Mouse (Mus musculus): ENCODE measurements around the gene Zfp146. TPM values are rescaled to one million over a fixed set of nuclear protein-coding genes. Genes with fewer than 3 reads are reported as not detected.
A peak's percentile ranks its signal among the peaks of the same experiment; 100 is the strongest.

Zfp146 gene
- polyA plus RNA-seq, 1 experiment: 15.8 TPM

- TF ChIP-seq USF1 (IDR thresholded peaks at IDR 0.05; ENCODE audit: low read depth): no peak
- peak; percentile 88 for TF ChIP-seq MYOD1 (IDR thresholded peaks at IDR 0.05; ENCODE audit: control insufficient read depth, insufficient read length, low read depth)
- peak; percentile 70 for TF ChIP-seq CTCF (IDR thresholded peaks at IDR 0.05; ENCODE audit: control insufficient read depth, insufficient read depth, insufficient read length)
- TF ChIP-seq FOSL1 (IDR thresholded peaks at IDR 0.05; ENCODE audit: insufficient read depth, low read length, poor library complexity, severe bottlenecking): no peak
- TF ChIP-seq MYOG (IDR thresholded peaks at IDR 0.05; ENCODE audit: control insufficient read depth, extremely low read depth, insufficient read length): no peak
- TF ChIP-seq MAX (IDR thresholded peaks at IDR 0.05): no peak
- no peak for TF ChIP-seq CEBPB (IDR thresholded peaks at IDR 0.05; ENCODE audit: low read depth)
- Histone ChIP-seq H3ac (ENCODE audit: control insufficient read depth, insufficient read length, low read depth) (no peak within 1 kb of the TSS), H3K27me3 (ENCODE audit: control insufficient read depth, insufficient read depth, insufficient read length) (no peaks in the 10 kb centered on the region), H3K36me3 (ENCODE audit: control insufficient read depth, insufficient read depth) (no peaks in the 10 kb centered on the region), H3K79me3 (ENCODE audit: low read depth) (peaks cover 5% of the 10 kb centered on the region), H3K79me2 (ENCODE audit: control insufficient read depth, insufficient read depth) (peaks cover 14% of the 10 kb centered on the region), H3K4me3 (ENCODE audit: insufficient read depth, poor library complexity, severe bottlenecking) (no peak within 1 kb of the TSS)
Observed at GRCm38 (mm10) chr7:30198481-30198971, 29.0 kb upstream of the Zfp146 start, which contains the start of gene Capns1. Capns1 (minus strand) TSS chr7:30198811.

GRCm38 (mm10) chr7:30197592-30198129 is 28.1 kb upstream of the Zfp146 start:
- Histone ChIP-seq H3K27me3 (ENCODE audit: control insufficient read depth, insufficient read depth, insufficient read length) (no peaks in the 10 kb centered on the region), H3K4me3 (ENCODE audit: insufficient read depth, poor library complexity, severe bottlenecking) (no peak overlapping the region), H3K36me3 (ENCODE audit: control insufficient read depth, insufficient read depth) (no peaks in the 10 kb centered on the region), H3K79me3 (ENCODE audit: low read depth) (peaks cover 13% of the 10 kb centered on the region), H3K79me2 (ENCODE audit: control insufficient read depth, insufficient read depth) (peaks cover 23% of the 10 kb centered on the region), H3ac (ENCODE audit: control insufficient read depth, insufficient read length, low read depth) (no peak overlapping the region)
- TF ChIP-seq USF1 (IDR thresholded peaks at IDR 0.05; ENCODE audit: low read depth): no peak
- TF ChIP-seq MYOG (IDR thresholded peaks at IDR 0.05; ENCODE audit: control insufficient read depth, extremely low read depth, insufficient read length): no peak
- no peak for TF ChIP-seq FOSL1 (IDR thresholded peaks at IDR 0.05; ENCODE audit: insufficient read depth, low read length, poor library complexity, severe bottlenecking)
- TF ChIP-seq MAX (IDR thresholded peaks at IDR 0.05): no peak
- no peak for TF ChIP-seq CEBPB (IDR thresholded peaks at IDR 0.05; ENCODE audit: low read depth)
- no peak for TF ChIP-seq MYOD1 (IDR thresholded peaks at IDR 0.05; ENCODE audit: control insufficient read depth, insufficient read length, low read depth)

- peaks cover 9% of the 10 kb centered on the region for H3K36me3 ChIP-seq (ENCODE audit: control insufficient read depth, insufficient read depth)
- peaks cover 32% of the 10 kb centered on the region for H3K79me2 ChIP-seq (ENCODE audit: control insufficient read depth, insufficient read depth)
- H3K4me3 ChIP-seq (ENCODE audit: insufficient read depth, poor library complexity, severe bottlenecking): no peak overlapping the region
- H3ac ChIP-seq (ENCODE audit: control insufficient read depth, insufficient read length, low read depth): no peak overlapping the region
- no peaks in the 10 kb centered on the region for H3K27me3 ChIP-seq (ENCODE audit: control insufficient read depth, insufficient read depth, insufficient read length)
- H3K79me3 ChIP-seq (ENCODE audit: low read depth): peaks cover 20% of the 10 kb centered on the region
- TF ChIP-seq FOSL1 (IDR thresholded peaks at IDR 0.05; ENCODE audit: insufficient read depth, low read length, poor library complexity, severe bottlenecking) (no peak), CEBPB (IDR thresholded peaks at IDR 0.05; ENCODE audit: low read depth) (peak; percentile 33)
Observed at GRCm38 (mm10) chr7:30196171-30196570, 26.6 kb upstream of the Zfp146 start.

- TF ChIP-seq MYOG (IDR thresholded peaks at IDR 0.05; ENCODE audit: control insufficient read depth, extremely low read depth, insufficient read length) (no peak), CTCF (IDR thresholded peaks at IDR 0.05; ENCODE audit: control insufficient read depth, insufficient read depth, insufficient read length) (no peak), USF1 (IDR thresholded peaks at IDR 0.05; ENCODE audit: low read depth) (no peak), MYOD1 (IDR thresholded peaks at IDR 0.05; ENCODE audit: control insufficient read depth, insufficient read length, low read depth) (no peak), MAX (IDR thresholded peaks at IDR 0.05) (no peak), CEBPB (IDR thresholded peaks at IDR 0.05; ENCODE audit: low read depth) (no peak), FOSL1 (IDR thresholded peaks at IDR 0.05; ENCODE audit: insufficient read depth, low read length, poor library complexity, severe bottlenecking) (no peak)
- Histone ChIP-seq H3K4me3 (ENCODE audit: insufficient read depth, poor library complexity, severe bottlenecking) (no peak overlapping the region), H3K36me3 (ENCODE audit: control insufficient read depth, insufficient read depth) (peaks cover 16% of the 10 kb centered on the region), H3K27me3 (ENCODE audit: control insufficient read depth, insufficient read depth, insufficient read length) (no peaks in the 10 kb centered on the region), H3ac (ENCODE audit: control insufficient read depth, insufficient read length, low read depth) (no peak overlapping the region), H3K79me3 (ENCODE audit: low read depth) (peaks cover 20% of the 10 kb centered on the region), H3K79me2 (ENCODE audit: control insufficient read depth, insufficient read depth) (peaks cover 32% of the 10 kb centered on the region)
Observed at GRCm38 (mm10) chr7:30195461-30195860, 25.9 kb upstream of the Zfp146 start.

GRCm38 (mm10) chr7:30194884-30195283 is 25.3 kb upstream of the Zfp146 start:
- peak overlapping the region; percentile 82 for H3ac ChIP-seq (ENCODE audit: control insufficient read depth, insufficient read length, low read depth)
- H3K4me3 ChIP-seq (ENCODE audit: insufficient read depth, poor library complexity, severe bottlenecking): peak overlapping the region; percentile 79
- H3K79me3 ChIP-seq (ENCODE audit: low read depth): peaks cover 20% of the 10 kb centered on the region
- H3K36me3 ChIP-seq (ENCODE audit: control insufficient read depth, insufficient read depth): peaks cover 21% of the 10 kb centered on the region
- TF ChIP-seq MYOD1 (IDR thresholded peaks at IDR 0.05; ENCODE audit: control insufficient read depth, insufficient read length, low read depth) (no peak), CEBPB (IDR thresholded peaks at IDR 0.05; ENCODE audit: low read depth) (no peak), CTCF (IDR thresholded peaks at IDR 0.05; ENCODE audit: control insufficient read depth, insufficient read depth, insufficient read length) (no peak), FOSL1 (IDR thresholded peaks at IDR 0.05; ENCODE audit: insufficient read depth, low read length, poor library complexity, severe bottlenecking) (no peak), USF1 (IDR thresholded peaks at IDR 0.05; ENCODE audit: low read depth) (no peak), MAX (IDR thresholded peaks at IDR 0.05) (no peak), MYOG (IDR thresholded peaks at IDR 0.05; ENCODE audit: control insufficient read depth, extremely low read depth, insufficient read length) (no peak)
- peaks cover 32% of the 10 kb centered on the region for H3K79me2 ChIP-seq (ENCODE audit: control insufficient read depth, insufficient read depth)
- no peaks in the 10 kb centered on the region for H3K27me3 ChIP-seq (ENCODE audit: control insufficient read depth, insufficient read depth, insufficient read length)
